Mouse (Mus musculus): ENCODE data around the gene Rab23.

DNA sequence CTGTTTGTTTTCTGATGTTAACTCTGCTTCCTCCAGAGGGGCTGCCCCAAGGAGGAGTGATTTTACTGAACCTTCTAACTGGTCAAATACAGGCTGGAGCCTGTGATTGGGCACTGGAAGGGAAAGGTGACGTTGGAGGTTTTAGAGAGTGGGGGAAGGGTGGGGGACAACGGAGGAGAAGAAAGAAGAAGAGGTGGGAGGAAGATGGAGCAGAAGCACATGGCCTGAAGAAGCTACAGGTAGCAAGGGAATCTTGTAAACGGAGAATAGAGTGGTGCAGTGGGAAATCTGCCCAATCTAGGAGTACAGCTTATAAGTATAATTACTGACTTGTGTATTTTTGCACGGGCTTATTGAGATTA lies 29.6 kb upstream of the Rab23 start:
- no peak for TF ChIP-seq CTCF (IDR thresholded peaks at IDR 0.05; ENCODE audit: insufficient read depth, low read depth, low read length)
- no peak for TF ChIP-seq POLR2A (IDR thresholded peaks at IDR 0.05; ENCODE audit: insufficient read depth, low read depth, low read length)

Measured in olfactory bulb, adult 2 months (tissue).